Mouse (Mus musculus): ENCODE results near the gene Guca2a.

DNA sequence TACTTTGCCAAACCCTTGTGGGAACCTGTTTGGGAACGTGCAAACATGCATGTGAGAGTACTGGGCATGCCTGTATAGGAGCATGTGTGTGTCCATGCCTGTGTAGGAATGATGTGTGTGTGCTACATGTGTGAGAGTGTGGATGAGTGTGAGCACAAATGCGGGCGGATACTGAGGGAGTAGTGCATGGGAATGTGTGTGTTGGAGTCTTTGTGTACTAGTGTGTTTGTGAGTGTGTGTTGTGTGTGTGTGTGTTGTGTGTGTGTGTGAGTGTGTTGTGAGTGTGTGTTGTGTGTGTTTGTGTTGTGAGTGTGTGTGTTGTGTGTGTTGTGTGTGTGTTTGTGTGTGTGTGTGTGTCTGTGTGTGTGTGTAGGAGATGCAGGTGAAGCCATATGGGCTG is 30.7 kb downstream of the Guca2a start:
- TF ChIP-seq CTCF (IDR thresholded peaks at IDR 0.05; ENCODE audit: low read depth) (no peak), EP300 (IDR thresholded peaks at IDR 0.05; ENCODE audit: low read depth) (no peak)
